Mouse (Mus musculus): ENCODE measurements around the gene Cwc22. TPM values are rescaled to one million over a fixed set of nuclear protein-coding genes. Genes with fewer than 3 reads are reported as not detected.

Gene Cwc22
- polyA plus RNA-seq, 3 experiments from 2014 or later = 46.6 to 49.8 (median 48.4) TPM

DNA sequence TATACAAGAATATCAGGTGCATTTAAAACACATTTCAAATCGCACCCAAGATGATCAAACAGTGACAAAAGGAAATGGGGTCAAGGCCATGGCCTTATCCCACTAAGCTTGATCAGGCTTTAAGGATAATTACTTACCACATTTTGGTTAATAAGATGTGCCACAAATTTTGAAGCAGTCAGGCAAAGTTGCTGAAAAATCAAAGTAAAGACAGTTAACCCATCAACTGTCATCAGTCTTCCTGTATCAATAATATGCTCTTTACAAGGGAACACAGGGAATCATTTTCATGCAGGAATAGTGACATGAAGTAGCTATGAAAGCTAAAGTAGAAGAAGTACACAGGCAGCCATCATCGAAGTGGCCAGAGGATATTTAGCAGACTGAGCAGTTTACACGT is 22.2 kb downstream of the Cwc22 start:
- ATAC-seq = no peak

DNA sequence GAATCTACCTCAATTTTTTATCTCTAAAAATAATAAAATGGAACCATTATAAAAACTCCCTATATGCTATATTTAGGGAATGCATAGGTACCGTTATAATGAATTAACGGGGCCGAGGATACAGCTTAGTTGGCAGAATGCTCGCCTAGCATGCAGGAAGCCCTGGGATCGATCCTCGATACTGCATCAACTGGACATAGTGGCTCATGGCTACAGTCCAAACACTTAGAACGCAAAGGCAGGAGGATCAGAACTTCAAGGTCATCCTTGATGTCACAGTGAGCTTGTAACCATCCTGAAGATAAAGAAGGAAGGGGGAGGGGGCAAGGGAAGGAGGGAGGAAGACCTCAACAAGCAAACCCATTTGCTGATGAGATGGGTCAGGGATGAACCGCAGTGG is 23.0 kb downstream of the Cwc22 start:
- no peak for ATAC-seq

DNA sequence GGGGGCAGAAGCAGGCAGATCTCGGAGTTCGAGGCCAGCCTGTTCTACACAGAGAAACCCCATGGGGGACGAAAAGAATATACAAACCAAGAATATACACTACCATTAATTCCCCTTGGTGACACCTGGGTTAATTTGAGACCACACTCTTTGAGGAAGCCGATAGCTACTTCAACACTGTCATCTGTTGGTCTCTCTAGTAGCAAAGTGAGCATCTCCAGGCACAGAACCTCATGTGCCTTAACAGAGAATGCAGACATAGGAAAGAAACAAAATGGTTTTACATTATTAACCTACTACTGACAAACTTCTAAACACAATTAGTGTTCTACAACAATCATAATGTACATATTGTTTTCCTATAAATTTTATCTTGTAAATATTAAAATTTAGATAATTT is 24.9 kb downstream of the Cwc22 start:
- ATAC-seq = no peak

DNA sequence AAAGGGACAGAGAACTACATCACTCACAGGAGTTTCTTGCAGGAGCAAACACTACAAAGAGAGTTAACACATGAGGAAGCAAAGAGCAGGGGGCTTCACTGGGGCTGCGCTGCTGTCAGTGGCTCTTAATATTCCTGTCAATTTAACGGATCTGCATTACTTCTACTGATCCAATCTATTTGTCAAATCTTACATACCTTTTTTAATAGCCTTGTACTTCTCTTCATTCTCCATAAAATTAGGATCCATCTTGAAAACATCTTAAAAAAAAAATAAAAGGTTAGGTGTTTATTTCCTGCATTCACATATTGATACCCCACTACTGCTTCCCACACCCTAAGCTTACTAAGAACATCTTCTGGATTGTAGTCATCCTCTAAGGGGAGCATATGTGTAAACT is 25.6 kb downstream of the Cwc22 start:
- no peak for ATAC-seq

DNA sequence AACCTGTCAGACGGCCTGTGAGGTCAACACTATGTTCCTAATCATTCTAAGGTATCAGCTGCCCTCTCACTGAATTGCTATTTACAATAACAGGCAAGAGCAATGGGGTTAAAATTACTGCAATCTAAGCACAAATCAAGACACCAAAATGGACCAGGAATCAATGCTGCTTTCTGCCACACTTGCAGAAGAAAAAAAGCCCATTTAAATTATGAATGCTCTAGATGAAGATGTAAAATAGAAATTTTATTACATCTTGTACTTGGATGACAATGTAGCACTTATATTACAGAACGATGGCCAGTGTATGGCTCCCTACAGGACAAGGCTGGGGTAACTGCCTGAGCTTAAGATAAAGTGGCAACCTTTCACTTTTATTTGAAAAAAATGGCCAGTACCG is 27.7 kb downstream of the Cwc22 start:
- no peak for ATAC-seq

DNA sequence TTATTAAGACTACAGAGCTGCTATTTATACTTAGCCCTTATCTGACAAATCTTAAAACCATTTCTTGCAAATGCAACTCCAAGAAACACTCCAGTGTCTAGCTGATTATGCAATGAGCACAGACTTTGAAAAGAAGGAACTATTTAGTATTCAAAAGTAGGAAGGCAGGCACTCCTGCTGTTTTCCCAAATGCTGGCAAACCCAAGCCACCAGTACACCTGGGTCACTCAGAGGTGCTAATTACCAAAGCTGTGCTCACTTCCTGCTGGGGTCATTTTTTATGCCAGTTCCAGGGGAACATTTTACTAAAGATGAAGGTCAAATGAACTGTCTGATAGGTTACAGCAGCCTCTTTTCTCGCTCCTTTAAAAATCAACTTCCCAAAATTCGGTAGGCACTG is 28.2 kb downstream of the Cwc22 start:
- ATAC-seq = no peak

DNA sequence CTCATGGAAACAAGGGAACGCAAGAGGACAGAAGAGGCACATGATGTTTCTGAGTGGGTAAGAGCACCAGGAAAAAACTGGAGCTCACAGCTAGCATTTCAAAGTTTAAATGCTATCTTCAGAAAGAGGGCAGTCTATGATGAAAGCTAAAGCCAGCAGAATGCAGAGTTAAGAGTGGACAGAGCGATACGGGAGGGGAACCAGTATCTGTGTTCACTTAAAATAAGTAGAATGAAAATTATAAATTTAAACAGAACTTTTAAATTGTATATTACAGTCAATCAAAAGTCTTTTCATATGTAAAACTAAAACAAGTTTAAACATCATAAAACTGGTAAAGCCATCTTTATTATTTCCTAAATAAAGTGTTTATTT is 28.8 kb downstream of the Cwc22 start:
- no peak for ATAC-seq

DNA sequence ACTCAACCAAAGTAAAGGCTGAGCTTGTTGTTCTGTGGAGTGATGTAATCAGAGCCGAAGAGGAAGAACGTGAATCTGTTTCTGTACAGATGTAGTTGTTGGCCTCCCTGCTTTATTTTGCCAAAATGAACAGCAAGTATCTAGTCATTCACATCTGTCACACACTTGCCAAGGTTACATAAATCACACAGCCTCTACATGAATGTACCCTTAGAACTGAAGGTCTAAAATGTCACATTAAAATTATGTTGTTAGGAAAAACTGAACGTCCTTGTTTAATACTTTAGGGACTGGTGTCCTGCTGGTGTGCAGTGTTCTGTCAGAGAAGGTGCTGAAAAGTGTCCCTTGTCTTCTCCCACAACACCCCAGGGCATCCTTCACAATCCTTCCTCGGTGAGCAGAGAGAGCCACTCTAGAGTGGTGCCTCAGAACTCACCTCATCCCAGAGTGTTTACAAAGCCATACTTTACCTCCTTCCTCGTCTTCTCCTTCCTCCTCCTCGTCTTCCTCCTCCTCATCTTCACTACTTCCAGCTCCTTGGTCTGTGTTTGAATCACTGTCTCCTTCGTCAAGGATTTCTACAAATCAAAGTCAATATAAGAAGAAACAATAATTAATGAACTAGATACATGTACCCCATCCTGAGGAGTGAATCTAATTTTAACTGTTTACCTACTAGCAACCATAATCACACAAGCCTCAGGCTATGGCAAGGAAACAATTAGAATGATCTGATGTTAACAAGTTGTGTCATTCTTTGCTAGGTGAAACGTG is 29.4 kb downstream of the Cwc22 start:
- ATAC-seq = no peak

DNA sequence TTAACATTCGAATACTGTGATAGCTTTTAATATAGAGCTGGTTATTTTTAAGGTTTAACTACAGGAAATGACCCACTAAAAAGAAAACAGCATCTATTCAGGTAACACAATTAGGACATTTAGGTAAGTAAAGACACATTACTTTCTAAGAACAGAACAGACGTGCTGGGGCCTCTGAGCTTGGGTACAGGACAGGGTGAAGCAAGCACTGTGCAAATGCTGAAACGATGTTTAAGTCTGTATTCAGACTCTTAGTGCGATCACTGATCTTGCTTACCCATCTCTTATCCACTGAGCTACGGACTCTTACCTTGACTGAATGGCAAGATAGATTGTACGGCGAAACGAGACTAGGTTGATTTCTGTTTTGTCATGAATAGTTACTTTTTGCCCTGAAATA is 31.0 kb downstream of the Cwc22 start:
- ATAC-seq = no peak

DNA sequence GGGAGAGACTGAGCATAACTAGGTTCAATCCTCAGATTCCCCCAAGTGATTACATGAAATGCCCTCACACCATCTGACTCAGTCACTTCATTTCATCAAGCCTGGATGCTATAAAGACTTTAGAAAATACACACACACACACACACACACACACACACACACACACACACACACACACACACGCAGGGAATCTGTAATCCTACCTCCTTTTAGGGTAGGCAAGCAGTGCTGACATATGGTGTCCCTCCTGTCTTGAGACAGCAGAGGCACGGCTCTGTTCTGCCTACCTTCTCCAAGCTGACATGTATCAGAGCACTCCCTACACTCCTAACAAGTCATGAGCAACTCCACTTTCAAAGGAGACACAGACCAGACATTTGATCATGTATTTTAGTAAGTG is 32.5 kb downstream of the Cwc22 start:
- ATAC-seq = no peak

DNA sequence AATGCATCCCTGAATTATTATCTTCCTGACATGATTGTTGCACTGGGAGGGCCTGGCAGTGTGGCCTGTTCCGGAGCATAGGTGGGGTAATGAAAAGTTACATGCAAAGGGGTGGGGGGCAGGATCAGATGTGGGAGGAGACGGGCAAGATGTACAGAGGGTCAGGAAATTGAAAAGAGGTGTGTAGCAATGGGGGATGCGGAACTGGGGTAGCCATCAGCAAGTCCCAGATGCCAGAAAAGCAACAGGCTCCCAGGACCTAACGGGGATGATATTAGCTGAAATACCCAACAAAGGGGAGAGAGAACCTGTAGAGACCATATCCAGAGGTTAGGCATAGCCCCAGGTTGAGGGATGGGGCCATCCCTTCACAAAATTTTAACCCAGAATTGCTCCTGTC is 34.0 kb downstream of the Cwc22 start:
- no peak for ATAC-seq

DNA sequence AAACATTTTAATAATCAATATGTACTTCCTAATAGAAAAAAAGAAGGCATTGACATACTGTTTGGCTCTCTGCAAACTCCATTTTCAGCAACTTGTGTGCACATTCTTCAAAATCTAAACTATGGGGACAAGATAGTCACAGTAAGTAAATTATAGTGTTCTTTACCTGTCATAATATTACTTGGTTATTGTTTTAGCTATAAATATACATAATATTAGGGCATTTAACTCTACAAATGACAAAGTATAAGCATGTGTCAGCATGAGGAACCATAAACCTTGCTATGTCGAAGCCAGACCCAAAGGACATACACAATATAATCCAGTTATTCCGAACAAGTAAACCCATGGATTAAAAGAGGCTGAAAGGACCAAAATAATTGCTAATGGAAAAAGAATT is 34.7 kb downstream of the Cwc22 start:
- ATAC-seq = no peak

DNA sequence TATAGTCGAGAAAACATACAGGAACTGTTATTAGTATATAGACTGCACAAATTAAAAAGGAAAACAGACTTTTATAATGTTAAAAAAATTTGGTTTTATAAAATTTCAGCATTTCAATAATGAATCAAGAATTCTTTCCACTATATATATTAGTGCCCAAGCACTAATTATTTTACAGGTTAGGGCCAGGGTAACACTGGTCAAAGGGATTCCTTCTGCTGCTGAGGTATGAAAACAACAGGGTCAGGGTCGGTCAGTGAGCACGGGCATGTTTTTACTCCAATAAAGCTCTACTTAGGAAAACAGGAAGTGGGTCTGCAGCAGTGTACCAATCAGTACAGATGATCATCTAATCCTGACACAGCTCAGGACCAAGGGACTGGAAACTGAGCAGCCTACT is 36.0 kb downstream of the Cwc22 start:
- ATAC-seq = no peak

DNA sequence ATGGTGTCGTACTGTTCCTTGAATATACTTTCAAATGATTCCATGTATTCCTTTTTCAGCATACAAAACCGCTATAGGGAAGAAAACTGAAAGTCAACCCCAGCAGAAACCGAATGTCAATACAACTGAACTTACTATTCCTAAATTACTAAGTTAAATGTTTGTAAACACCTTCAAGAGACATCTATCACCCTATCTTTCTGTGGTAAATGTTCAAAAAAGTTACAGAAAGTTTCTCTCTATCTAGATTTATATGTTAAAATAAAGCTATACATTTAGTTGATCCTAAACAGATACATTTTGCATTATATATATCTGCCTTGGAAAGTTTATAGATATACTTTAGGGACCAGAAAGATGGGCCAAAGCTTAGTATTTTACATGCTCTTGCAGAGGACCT is 39.0 kb downstream of the Cwc22 start:
- ATAC-seq = no peak

DNA sequence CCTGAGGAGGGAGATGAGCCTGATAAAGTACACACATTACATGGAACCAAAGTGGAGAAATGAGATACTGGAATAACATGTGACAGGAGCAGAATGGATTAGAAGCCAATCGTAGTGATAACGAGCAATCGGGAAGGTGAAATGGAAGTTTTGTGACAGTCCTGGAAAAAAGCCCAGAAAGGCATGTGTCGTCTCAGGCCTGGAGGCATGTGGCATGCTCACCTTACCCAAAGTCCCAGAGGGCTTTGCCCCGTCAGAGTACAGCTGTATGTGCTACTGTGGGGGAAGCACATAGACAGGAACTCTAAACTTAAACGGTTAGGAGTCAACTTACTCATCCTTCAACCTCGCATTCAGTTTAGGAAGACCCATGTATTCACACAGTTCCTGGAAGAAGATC is 41.2 kb downstream of the Cwc22 start:
- no peak for ATAC-seq

DNA sequence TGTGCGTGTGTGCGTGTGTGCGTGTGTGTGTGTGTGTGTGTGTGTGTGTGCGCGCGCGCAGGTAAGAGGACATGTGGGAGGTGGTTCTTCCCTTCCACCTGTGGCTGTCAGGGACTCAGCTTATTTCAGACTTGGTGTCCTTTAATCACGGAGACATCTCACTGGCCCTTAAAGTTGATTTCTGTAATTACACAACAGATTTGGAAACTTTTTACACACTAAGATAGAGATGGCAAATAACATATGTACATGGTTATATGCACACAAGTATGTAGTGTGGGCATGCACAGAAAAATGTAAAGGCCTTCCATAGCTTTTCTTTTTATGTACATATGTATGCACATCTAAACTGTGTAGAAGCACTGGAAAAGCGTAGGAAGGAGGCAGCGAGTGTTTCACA is 41.7 kb downstream of the Cwc22 start:
- no peak for ATAC-seq

DNA sequence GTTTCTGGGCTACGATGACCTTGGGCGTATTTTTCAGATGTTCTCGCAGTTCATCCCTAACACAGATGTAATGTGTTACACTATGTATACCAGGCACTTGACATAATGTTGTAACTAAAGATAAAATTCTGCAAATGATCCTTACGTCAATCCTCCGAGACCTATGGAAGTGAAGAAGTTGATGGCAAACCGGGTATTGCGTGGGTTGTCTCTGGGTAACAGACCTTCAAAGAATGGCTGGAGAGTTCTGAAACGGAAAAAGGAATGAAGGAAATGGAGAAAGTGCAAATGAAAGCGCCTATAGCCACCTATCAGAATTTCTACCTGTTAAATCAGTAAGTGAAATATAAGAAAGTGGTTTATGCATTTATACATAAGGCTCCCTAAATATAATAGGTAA is 42.2 kb downstream of the Cwc22 start:
- no peak for ATAC-seq

DNA sequence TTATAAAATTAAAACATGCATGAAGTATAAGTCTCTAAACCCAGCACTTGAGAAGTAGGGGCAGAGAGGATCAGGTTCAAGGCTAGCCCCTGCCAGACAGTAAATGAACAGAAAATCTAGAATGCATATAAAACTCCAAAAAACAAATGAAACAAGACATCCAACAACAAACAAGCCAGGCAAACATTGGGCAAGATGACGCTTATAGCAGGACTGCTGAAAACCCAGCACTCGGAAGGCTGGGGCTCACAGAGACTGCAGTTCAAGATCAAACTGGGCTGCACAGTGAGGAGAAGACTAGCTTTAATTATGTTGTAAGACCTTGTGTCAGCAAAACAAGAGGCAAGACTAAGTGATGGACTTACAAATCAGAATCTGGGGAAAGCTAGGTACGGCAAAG is 43.1 kb downstream of the Cwc22 start:
- ATAC-seq = no peak

DNA sequence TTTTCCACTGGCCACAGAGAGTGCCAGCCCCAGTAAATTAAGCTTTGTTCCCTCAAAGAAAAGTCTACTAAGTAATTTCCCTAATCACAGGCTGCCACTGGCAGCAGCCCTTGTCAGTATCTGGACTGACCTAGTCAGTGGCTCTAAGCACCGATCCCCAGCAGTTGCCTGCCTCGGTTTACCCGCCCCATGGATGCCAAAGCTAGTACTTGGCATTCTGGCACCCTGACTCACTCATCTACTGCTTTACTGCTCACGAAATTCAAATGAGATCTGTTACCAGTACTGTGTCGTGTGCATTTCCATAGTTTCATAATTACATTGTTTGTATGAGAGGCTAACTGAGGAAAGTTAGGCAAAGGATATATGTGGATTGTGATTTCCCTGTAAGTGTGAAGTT is 44.9 kb downstream of the Cwc22 start:
- no peak for ATAC-seq

DNA sequence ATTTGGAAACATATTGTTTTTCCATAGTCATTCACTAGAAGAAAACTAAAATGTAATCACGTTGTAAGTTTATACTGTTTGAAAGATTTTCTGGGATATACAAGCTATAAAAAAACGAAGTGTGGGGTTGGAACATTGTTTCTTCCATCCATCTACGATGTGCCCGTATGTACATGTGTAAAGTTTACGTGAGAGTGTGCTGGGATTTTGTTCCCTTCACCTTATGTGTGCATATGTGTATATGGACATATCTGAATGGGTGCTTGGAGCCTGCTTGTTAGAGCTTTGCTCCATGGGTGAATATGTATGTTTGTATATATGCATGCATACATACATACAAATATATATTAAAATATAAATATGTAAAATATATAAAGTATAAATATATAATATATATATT is 45.4 kb downstream of the Cwc22 start:
- no peak for ATAC-seq

DNA sequence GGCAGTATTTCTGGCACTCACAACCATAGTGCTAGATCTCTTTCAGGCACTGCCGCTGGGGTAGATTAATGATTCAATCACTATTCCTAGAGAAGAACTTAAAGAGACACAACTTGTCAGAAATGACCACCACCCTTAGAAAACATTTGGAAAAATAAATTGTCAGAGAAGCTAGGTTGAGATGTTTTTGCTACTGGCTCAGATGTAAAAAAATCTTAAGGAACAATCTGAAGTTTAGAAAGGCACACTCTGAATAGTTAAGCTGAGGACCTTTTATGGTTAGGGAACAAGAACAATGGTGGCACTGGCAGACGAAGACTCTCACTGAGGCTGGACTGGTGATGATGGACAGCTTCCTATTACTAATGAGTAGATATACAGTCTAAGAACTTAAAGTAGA is 46.1 kb downstream of the Cwc22 start:
- no peak for ATAC-seq

DNA sequence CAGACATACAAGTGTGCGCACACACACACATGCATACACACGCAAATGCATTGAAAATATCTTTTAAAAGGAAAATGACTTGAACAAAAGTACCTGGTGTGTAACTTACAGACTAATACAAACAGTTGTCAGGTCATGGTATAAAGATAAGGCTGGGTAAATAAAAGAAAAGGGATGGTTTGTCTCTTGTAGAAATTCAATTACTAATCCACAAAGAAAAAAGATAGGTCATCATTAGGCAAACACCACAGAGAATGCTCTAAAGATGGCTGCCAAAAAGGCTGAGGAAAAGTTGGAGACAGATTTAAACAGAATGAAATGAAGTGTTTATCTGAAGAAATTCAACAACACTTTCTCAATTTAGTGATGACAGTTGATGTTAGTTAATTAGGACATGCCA is 47.7 kb downstream of the Cwc22 start:
- no peak for ATAC-seq

DNA sequence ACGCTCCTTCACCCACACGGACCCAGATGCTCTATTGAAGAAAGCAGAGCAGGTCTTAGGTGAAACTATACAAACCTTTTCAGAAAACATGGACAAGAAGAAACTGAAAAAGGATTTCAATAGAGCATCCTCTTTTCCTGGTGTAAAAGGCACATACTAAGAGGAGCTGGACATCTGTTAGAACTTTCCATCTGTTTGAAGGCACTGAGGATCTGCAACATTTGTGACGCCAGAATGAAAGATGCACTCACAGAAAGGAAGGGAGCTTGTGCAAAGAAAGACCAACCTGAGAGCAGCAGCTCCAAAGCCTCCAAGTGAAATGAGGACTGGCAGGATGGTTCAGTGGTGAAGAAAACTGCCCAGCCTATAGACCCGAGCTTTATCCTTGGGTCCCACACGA is 48.2 kb downstream of the Cwc22 start:
- ATAC-seq = no peak

DNA sequence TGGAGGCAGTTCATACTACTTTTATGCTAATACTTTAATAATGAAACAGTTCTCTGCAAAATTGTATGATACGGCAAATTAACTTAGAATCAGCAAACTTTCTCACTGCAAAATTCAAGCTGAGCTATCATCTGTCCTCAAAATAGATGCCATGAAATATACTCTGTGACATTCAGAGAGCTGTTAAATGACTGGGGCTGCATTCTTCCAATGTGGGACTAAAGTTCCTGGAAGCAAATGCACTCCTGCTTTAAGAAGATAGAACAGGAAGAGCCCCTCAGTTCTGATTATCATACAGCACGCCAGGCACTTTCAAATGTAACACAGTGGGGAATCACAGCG is 48.6 kb downstream of the Cwc22 start:
- ATAC-seq = no peak

DNA sequence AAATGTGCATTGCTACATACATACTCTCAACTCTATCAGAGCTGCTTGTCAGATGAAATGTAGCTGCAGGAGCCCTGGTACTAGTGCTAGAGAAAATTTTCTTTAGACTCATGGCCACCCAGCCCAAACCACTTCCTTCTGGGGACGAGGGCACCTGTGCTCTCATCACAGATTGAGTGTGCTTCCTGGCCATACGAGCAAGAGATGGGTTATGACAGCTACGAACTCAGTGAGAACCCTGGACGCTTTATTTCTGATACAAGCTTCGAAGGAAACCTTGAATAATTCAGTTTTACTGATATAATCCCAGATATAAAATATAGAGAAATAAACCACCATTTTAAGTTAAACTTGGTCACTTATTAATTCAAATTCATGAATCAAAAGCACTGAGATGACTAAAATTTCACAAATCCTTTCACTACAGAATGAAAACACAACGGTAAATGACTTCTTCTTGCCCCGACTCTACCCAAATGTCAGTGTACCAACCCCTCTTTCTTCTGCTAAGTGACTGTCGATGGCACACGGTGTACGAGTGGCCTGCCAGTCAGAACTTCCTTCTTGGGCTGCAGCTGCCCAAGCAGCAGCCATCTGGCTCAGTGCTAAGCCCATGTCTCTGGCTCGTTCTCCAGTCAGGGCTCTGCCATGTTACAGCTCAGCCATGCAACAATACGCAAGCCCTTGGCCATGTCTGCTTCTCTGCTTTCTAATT is 49.2 kb downstream of the Cwc22 start:
- ATAC-seq = no peak

All from inflammation-experienced regulatory T-cells, adult 6 months (primary cell).